Mouse (Mus musculus) embryonic facial prominence, embryonic 11.5 days (tissue): ENCODE measurements around the gene Flvcr2. TPM values are rescaled to one million over a fixed set of nuclear protein-coding genes. Genes with fewer than 3 reads are reported as not detected.
A peak's percentile ranks its signal among the peaks of the same experiment; 100 is the strongest.

Experiments used
- ATAC-seq: fragments of 200-750 bp; cut with Nextera tagmentation; replicated peaks from 2 replicates; pipeline ENCODE4 v1.8.0; 2017; ENCODE audit warnings: low read depth; ENCODE audit not compliant: insufficient number of reproducible peaks, low FRiP score, low TSS enrichment
- DNase-seq: peaks from one replicate; pipeline ENCODE4 v3.0.0-alpha.2; 2015; ENCODE audit warnings: low spot score
- H3K27ac ChIP-seq: fragments of 300-500 bp; sonication (generic); replicated peaks from 2 replicates; pipeline ENCODE4 v1.5.1; 2014; ENCODE audit warnings: mild to moderate bottlenecking, low read depth, low read length, control low read depth
- H3K27me3 ChIP-seq: fragments of 300-500 bp; sonication (generic); 2 replicates; pipeline ENCODE4 v1.6.1; 2014; ENCODE audit warnings: mild to moderate bottlenecking, low read length, moderate library complexity, mixed read lengths; ENCODE audit not compliant: control insufficient read depth, insufficient read depth
- H3K36me3 ChIP-seq: fragments of 300-500 bp; sonication (generic); replicated peaks from 2 replicates; pipeline ENCODE4 v1.6.1; 2014; ENCODE audit warnings: low read depth, mild to moderate bottlenecking, low read length, moderate library complexity, mixed read lengths; ENCODE audit not compliant: control insufficient read depth, insufficient read depth
- H3K4me1 ChIP-seq: fragments of 300-500 bp; sonication (generic); 2 replicates; pipeline ENCODE4 v1.6.1; 2014; ENCODE audit warnings: low read length, mixed read lengths; ENCODE audit not compliant: control insufficient read depth, insufficient read depth
- H3K4me2 ChIP-seq: fragments of 300-500 bp; sonication (generic); 2 replicates; pipeline ENCODE4 v1.6.1; 2014; ENCODE audit warnings: low read depth, mild to moderate bottlenecking, control low read depth, low read length, moderate library complexity
- H3K4me3 ChIP-seq: fragments of 300-500 bp; sonication (generic); 2 replicates; pipeline ENCODE4 v1.5.1; 2014; ENCODE audit warnings: low read depth, low read length, control low read depth
- H3K9ac ChIP-seq: fragments of 300-500 bp; sonication (generic); replicated peaks from 2 replicates; pipeline ENCODE4 v1.6.1; 2014; ENCODE audit warnings: mild to moderate bottlenecking, control low read depth, low read length
- H3K9me3 ChIP-seq: fragments of 300-500 bp; sonication (generic); replicated peaks from 2 replicates; pipeline ENCODE4 v1.6.1; 2016; ENCODE audit warnings: mild to moderate bottlenecking, low read length, inconsistent platforms, mixed read lengths; ENCODE audit not compliant: control insufficient read depth
- WGBS: fragments of 180-500 bp; shearing (Covaris S2); extraction: QIAGEN DNeasy Blood & Tissue Kit; methylation state at CpG from one replicate; pipeline ENCODE4 v1.1.7; 2014; 5-methylcytosine and 5-hydroxymethylcytosine counted together
- polyA plus RNA-seq: library from polyadenylated mRNA; unstranded; fragments of >200 nt; fragmentation: Nextera tagmentation; extraction: Ambion mirVana; gene quantifications from 2 replicates; pipeline ENCODE4 v1.2.1, GENCODE M21; 2014

The Flvcr2 gene
- polyA plus RNA-seq, 1 experiment from 2014 or later: 0.93 TPM

DNA sequence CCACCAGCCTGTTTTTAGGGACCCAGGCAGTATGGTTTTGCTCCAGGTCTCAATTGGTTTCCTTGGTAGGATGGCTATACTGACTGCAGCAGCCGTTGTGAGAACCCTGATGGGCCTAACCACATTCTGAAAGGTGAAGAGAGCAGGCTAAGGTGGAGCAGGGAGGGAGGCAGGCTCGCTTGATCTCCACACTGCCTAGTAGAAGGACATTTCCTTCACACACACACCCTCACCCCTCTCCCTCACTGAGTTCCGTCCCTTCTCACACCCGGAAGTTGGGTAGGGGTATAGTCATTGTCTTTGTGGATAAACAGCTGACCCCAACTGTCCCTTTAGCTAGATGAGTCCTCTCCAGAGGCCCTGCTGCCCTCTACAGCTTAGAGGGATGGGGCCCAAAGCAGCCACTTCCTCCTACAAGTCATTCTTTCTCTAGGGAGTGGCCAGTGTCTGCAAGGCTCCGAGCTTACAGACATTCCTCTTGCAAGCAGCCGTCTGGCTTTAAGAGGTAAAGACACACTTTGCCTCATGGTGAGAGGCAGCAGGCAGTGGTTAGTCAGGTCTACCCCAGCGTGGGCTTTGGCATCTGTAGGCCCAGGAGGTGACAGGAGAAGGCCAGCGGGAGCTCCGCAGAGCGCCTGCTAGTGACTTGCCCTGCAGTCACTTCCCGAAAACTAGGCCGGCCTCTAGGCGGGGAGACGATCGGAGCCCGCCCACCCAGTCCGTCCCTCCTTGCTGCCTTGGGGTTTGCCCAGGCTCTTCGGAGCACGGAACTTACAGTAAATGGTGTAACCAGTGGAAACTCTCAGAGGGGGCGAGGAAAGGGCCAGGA, 41.1 kb upstream of the Flvcr2 start:
- DNase-seq (peak; percentile 71), ATAC-seq (no peak; the same call in 1 of the 2 replicates)
- Histone ChIP-seq H3K4me2 (peak overlapping the region; percentile 49), H3K36me3 (no peaks in the 10 kb centered on the region), H3K27me3 (no peaks in the 10 kb centered on the region), H3K4me3 (peak overlapping the region; percentile 22), H3K27ac (no peak overlapping the region), H3K4me1 (no peaks in the 10 kb centered on the region; the same call in 1 of the 2 replicates), H3K9me3 (no peaks in the 10 kb centered on the region), H3K9ac (peak overlapping the region; percentile 53)
- WGBS: 9% methylated on average over 20 of the region's 20 CpGs

DNA sequence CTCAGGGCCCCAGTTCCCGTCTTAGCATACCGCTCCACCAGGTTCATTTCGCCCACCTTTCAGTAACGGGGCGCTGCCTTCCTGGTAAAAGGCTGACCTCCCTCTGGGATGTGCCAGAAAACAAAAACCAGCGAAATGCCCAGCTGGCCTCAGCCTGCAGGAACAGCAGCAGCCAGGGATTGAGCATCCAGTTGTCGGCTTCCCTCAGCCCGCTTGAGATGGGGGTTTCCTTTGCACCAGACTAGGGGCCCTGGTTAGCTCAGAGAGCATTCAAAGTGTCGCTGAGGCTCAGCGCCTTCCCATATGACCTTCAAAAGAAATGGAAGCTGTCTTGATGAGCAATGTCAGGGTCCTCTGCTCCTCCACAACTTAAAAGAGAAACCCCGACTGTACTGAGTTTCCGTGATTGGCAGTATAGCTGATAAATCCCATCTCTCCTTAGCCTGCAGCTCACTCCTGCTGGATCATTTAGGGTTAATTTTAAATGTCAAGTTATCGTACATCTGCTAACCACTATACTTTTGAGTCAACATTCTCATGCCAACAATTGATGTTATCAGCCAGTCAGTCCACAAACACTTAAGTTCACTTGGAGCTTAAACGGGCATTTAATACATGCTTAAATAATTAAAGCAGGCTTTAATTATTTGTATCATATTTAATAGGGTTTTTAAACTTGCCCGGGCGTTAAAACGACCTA, 40.4 kb upstream of the Flvcr2 start:
- Histone ChIP-seq H3K36me3 (no peaks in the 10 kb centered on the region), H3K27me3 (no peaks in the 10 kb centered on the region), H3K27ac (no peak overlapping the region), H3K9me3 (no peaks in the 10 kb centered on the region), H3K4me3 (peak overlapping the region; percentile 22), H3K4me2 (peak overlapping the region; percentile 49), H3K9ac (peak overlapping the region; percentile 53), H3K4me1 (no peaks in the 10 kb centered on the region; the same call in 1 of the 2 replicates)
- 16% methylated on average over 17 of the region's 17 CpGs for WGBS
- no peak; the same call in 1 of the 2 replicates for ATAC-seq
- DNase-seq: no peak

DNA sequence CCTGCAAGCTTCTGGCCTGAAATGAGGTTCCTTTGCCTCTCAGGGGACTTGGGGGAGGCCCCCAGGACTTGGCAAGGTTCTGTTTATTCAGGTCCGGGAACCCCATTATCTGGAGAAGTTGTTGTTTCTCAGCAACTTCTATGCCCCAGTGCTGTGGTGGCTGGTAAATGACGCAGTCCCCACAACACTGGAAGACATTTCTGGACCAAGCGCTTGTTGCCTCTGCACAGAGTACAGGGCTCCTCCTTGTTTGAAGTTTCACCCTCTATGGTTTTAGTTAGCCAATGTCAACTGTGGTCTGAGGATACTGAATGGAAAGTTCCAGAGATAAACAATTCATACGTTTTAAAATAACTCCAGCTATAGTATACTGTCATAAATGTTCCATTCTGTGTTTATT, 39.4 kb upstream of the Flvcr2 start:
- Histone ChIP-seq H3K4me1 (no peaks in the 10 kb centered on the region; the same call in 1 of the 2 replicates), H3K4me3 (no peak overlapping the region), H3K9ac (no peak overlapping the region), H3K36me3 (no peaks in the 10 kb centered on the region), H3K9me3 (no peaks in the 10 kb centered on the region), H3K27me3 (no peaks in the 10 kb centered on the region), H3K27ac (no peak overlapping the region), H3K4me2 (no peak overlapping the region)
- ATAC-seq (no peak), DNase-seq (no peak)
- WGBS: 81% methylated on average over 4 of the region's 4 CpGs

DNA sequence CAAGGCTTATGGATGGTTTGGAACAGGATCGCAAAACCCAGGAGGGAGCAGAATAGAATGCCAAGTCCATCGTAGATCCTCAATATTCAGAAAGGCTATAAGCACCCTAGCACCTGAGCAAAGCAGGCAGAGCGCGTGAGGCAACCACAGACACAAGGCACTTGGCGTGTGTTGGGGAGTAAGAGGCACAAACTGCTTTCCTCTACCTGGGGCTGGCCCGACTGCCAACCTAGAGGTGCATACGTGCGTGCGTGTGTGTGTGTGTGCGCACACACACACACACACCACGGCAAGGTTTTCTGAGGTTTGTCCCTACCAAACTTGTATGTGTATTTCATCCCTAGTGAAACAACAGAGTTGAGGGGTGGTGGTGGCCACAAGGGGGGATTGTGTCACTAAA, 38.9 kb upstream of the Flvcr2 start:
- Histone ChIP-seq H3K36me3 (no peaks in the 10 kb centered on the region), H3K27me3 (no peaks in the 10 kb centered on the region), H3K27ac (no peak overlapping the region), H3K4me1 (no peaks in the 10 kb centered on the region; the same call in 1 of the 2 replicates), H3K9ac (no peak overlapping the region), H3K4me2 (no peak overlapping the region), H3K9me3 (no peaks in the 10 kb centered on the region), H3K4me3 (no peak overlapping the region)
- 90% methylated on average over 11 of the region's 11 CpGs for WGBS
- DNase-seq: no peak
- no peak for ATAC-seq

DNA sequence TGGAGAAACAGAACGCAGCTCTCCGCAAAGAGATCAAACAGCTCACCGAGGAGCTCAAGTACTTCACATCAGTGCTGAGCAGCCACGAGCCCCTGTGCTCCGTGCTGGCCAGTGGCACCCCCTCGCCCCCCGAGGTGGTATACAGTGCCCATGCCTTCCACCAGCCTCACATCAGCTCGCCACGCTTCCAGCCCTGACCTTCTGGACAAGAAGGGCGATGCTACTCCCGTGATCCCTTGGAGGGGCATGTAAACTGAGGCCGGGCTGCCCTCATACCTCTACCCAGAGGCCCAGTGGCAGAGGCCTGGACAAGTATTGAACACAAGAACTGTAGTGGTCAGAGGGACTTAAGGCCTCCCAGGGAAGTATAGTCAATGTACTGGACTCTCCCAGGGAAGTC, 37.8 kb upstream of the Flvcr2 start:
- Histone ChIP-seq H3K36me3 (no peaks in the 10 kb centered on the region), H3K9me3 (no peaks in the 10 kb centered on the region), H3K27me3 (no peaks in the 10 kb centered on the region), H3K27ac (no peak overlapping the region), H3K4me2 (no peak overlapping the region), H3K4me1 (no peaks in the 10 kb centered on the region; the same call in 1 of the 2 replicates), H3K4me3 (no peak overlapping the region), H3K9ac (no peak overlapping the region)
- DNase-seq (no peak), ATAC-seq (no peak)
- 89% methylated on average over 12 of the region's 12 CpGs for WGBS

DNA sequence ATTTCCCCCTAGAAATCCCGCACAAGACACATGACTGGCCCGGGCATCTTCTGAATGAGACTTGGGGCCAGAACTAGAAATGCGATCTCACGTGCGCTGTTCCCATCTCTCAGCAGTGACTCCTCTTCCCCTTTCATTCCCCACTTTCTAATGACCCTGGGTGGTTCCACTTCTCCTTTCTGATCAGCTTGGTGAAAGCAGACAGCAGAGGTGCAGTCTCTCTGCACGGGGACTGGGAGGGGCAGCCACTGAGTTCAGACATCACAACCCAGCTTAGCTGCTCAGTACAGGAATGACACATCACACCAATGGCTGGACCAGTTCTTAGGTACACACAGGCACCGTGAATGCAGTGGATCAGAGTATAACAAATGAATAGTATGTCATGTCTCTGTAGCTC, 35.6 kb upstream of the Flvcr2 start:
- no peaks in the 10 kb centered on the region for H3K27me3 ChIP-seq
- H3K4me2 ChIP-seq: no peak overlapping the region
- no peak for DNase-seq
- no peak for ATAC-seq
- no peaks in the 10 kb centered on the region for H3K4me1 ChIP-seq
- 82% methylated on average over 7 of the region's 7 CpGs for WGBS
- H3K9ac ChIP-seq: no peak overlapping the region
- no peak overlapping the region for H3K27ac ChIP-seq
- no peaks in the 10 kb centered on the region for H3K9me3 ChIP-seq
- H3K36me3 ChIP-seq: no peaks in the 10 kb centered on the region
- H3K4me3 ChIP-seq: no peak overlapping the region

DNA sequence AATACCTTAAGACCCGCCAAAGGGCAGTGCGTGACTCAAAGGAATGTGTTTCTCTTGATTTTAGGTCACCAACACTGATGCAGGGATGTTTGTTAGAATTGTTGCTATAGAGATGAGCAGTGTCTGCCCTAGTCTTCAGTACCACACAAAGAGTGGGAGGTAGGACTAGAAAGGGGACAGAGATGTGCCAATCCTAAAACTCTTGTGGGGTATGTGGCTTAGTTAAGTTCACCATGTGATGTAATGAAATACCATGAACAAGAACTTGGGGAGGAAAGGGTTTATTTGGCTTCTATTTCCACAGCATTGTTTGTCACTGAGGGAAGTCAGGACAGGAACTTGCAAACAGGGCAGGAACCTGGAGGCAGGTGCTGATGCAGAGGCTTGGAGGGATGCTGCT, 33.8 kb upstream of the Flvcr2 start:
- Histone ChIP-seq H3K9ac (no peak overlapping the region), H3K27me3 (no peaks in the 10 kb centered on the region), H3K36me3 (no peaks in the 10 kb centered on the region), H3K4me2 (no peak overlapping the region), H3K4me1 (no peaks in the 10 kb centered on the region), H3K4me3 (no peak overlapping the region), H3K9me3 (no peaks in the 10 kb centered on the region), H3K27ac (no peak overlapping the region)
- no peak for ATAC-seq
- 77% methylated on average over 2 of the region's 2 CpGs for whole genome bisulfite sequencing
- no peak for DNase-seq

DNA sequence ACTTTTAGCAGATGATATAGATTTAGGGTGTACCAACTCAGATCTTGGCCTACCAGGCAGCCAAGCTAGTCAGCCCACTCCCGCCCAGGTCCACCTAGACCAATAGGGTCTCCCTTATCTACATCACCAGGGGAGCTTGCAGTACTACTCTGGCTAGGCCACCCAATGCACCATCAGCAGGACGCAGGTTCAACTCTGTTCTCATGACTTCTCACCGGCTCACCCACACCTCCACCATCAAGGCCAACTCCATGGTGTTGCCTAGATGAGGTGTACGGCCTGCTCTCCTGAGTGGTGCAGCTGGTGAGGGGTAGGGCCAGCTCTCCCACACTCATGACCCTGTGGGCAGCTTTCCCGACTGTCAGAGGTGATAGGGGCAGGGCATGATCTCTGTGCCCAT, 32.2 kb upstream of the Flvcr2 start:
- no peak overlapping the region for H3K4me2 ChIP-seq
- no peak overlapping the region for H3K4me3 ChIP-seq
- H3K27ac ChIP-seq: no peak overlapping the region
- no peaks in the 10 kb centered on the region for H3K9me3 ChIP-seq
- no peaks in the 10 kb centered on the region for H3K36me3 ChIP-seq
- ATAC-seq (no peak), DNase-seq (no peak)
- no peaks in the 10 kb centered on the region for H3K4me1 ChIP-seq
- WGBS: 97% methylated on average over 5 of the region's 5 CpGs
- no peaks in the 10 kb centered on the region for H3K27me3 ChIP-seq
- H3K9ac ChIP-seq: no peak overlapping the region
